Mouse (Mus musculus) forebrain, embryonic 16.5 days (tissue): ENCODE data around the gene Gpc5. TPM values are rescaled to one million over a fixed set of nuclear protein-coding genes. Genes with fewer than 3 reads are reported as not detected.

Experiments
- ATAC-seq: fragments of 200-750 bp; cut with Nextera tagmentation; 2 replicates; pipeline ENCODE4 v1.8.0; 2017; ENCODE audit warnings: mild to moderate bottlenecking, moderate library complexity
- H3K27ac ChIP-seq: fragments of 300-500 bp; sonication (generic); 2 replicates; pipeline ENCODE4 v1.5.1; 2014; ENCODE audit warnings: low read length, control low read depth
- H3K27me3 ChIP-seq: fragments of 300-500 bp; sonication (generic); replicated peaks from 2 replicates; pipeline ENCODE4 v1.6.1; 2014; ENCODE audit warnings: low read length; ENCODE audit not compliant: control insufficient read depth, insufficient read depth
- H3K36me3 ChIP-seq: fragments of 300-500 bp; sonication (generic); 2 replicates; pipeline ENCODE4 v1.6.1; 2014; ENCODE audit not compliant: control insufficient read depth, insufficient read depth
- H3K4me1 ChIP-seq: fragments of 300-500 bp; sonication (generic); replicated peaks from 2 replicates; pipeline ENCODE4 v1.6.1; 2014; ENCODE audit warnings: low read length; ENCODE audit not compliant: control insufficient read depth, insufficient read depth
- H3K4me2 ChIP-seq: fragments of 300-500 bp; sonication (generic); 2 replicates; pipeline ENCODE4 v1.6.1; 2014; ENCODE audit warnings: mild to moderate bottlenecking, low read length, control low read depth
- H3K4me3 ChIP-seq: fragments of 300-500 bp; sonication (generic); replicated peaks from 2 replicates; pipeline ENCODE4 v1.5.1; 2014; ENCODE audit warnings: mild to moderate bottlenecking, low read length, control low read depth
- H3K9ac ChIP-seq: fragments of 300-500 bp; sonication (generic); replicated peaks from 2 replicates; pipeline ENCODE4 v1.6.1; 2014; ENCODE audit warnings: low read depth, low read length, control low read depth
- H3K9me3 ChIP-seq: fragments of 300-500 bp; sonication (generic); 2 replicates; pipeline ENCODE4 v1.6.1; 2016; ENCODE audit warnings: low read length; ENCODE audit not compliant: control insufficient read depth
- WGBS: fragments of 180-500 bp; shearing (Covaris S2); extraction: QIAGEN DNeasy Blood & Tissue Kit; methylation state at CpG from one replicate; pipeline ENCODE4 v1.1.7; 2014; 5-methylcytosine and 5-hydroxymethylcytosine counted together
- microRNA counts: library from miRNA; unstranded; fragments of <30 nt; microRNA quantifications from one replicate; lab custom pipeline; 2016
- microRNA-seq: library from miRNA; unstranded; fragments of <30 nt; microRNA quantifications from one replicate; pipeline ENCODE4, GENCODE M21; 2017
- polyA plus RNA-seq: library from polyadenylated mRNA; unstranded; fragments of >200 nt; fragmentation: Nextera tagmentation; extraction: Ambion mirVana; gene quantifications from 2 replicates; pipeline ENCODE4 v1.2.1, GENCODE M21; 2015

Gpc5 gene
- polyA plus RNA-seq, 1 experiment from 2014 or later: 3.1 TPM

GRCm38 (mm10) chr14:116494285-116494850, 1402.4 kb downstream of the Gpc5 start:
- Histone ChIP-seq H3K4me2 (no peak overlapping the region), H3K4me3 (no peak overlapping the region), H3K36me3 (no peaks in the 10 kb centered on the region), H3K9ac (no peak overlapping the region), H3K27ac (no peak overlapping the region), H3K4me1 (0 out of 2 replicates have a peak, but pooled peaks cover 3% of the 10 kb centered on the region), H3K27me3 (no peaks in the 10 kb centered on the region), H3K9me3 (no peaks in the 10 kb centered on the region)
- WGBS: 43% methylated on average over 1 of the region's 1 CpGs
- no peak for ATAC-seq

- H3K4me3 ChIP-seq: no peak overlapping the region
- no peak overlapping the region for H3K4me2 ChIP-seq
- 57% methylated on average over 3 of the region's 3 CpGs for WGBS
- H3K27me3 ChIP-seq: no peaks in the 10 kb centered on the region
- H3K36me3 ChIP-seq: no peaks in the 10 kb centered on the region
- ATAC-seq: peak; percentile 55; the same call in 1 of the 2 replicates
- no peak overlapping the region for H3K9ac ChIP-seq
- H3K27ac ChIP-seq: no peak overlapping the region
- no peaks in the 10 kb centered on the region for H3K9me3 ChIP-seq
- no peaks in the 10 kb centered on the region for H3K4me1 ChIP-seq
Measured at GRCm38 (mm10) chr14:116538216-116538615, 1446.2 kb downstream of the Gpc5 start.

- peak; percentile 62 for ATAC-seq
- H3K9ac ChIP-seq: no peak overlapping the region
- H3K4me2 ChIP-seq: no peak overlapping the region
- no peaks in the 10 kb centered on the region for H3K9me3 ChIP-seq
- H3K27me3 ChIP-seq: no peaks in the 10 kb centered on the region
- no peak overlapping the region for H3K27ac ChIP-seq
- no peak overlapping the region for H3K4me3 ChIP-seq
- no peaks in the 10 kb centered on the region for H3K4me1 ChIP-seq
- no peaks in the 10 kb centered on the region for H3K36me3 ChIP-seq
Measured at GRCm38 (mm10) chr14:116543746-116544145, 1451.7 kb downstream of the Gpc5 start.

- no peak overlapping the region for H3K27ac ChIP-seq
- H3K9ac ChIP-seq: no peak overlapping the region
- H3K9me3 ChIP-seq: no peaks in the 10 kb centered on the region
- H3K36me3 ChIP-seq: no peaks in the 10 kb centered on the region
- H3K4me2 ChIP-seq: no peak overlapping the region
- no peaks in the 10 kb centered on the region for H3K4me1 ChIP-seq
- H3K4me3 ChIP-seq: no peak overlapping the region
- H3K27me3 ChIP-seq: no peaks in the 10 kb centered on the region
- no peak for ATAC-seq
- 84% methylated on average over 5 of the region's 5 CpGs for WGBS
Measured at GRCm38 (mm10) chr14:116551401-116551800, 1459.4 kb downstream of the Gpc5 start.

- Histone ChIP-seq H3K9me3 (no peaks in the 10 kb centered on the region), H3K36me3 (no peaks in the 10 kb centered on the region), H3K4me3 (no peak overlapping the region), H3K4me2 (no peak overlapping the region; the same call in 1 of the 2 replicates), H3K9ac (no peak overlapping the region), H3K27ac (no peak overlapping the region), H3K27me3 (no peaks in the 10 kb centered on the region), H3K4me1 (no peaks in the 10 kb centered on the region)
- ATAC-seq: peak; percentile 55; the same call in 1 of the 2 replicates
- 15% methylated on average over 7 of the region's 7 CpGs for WGBS
Measured at GRCm38 (mm10) chr14:116553316-116553715, 1461.3 kb downstream of the Gpc5 start.

GRCm38 (mm10) chr14:116558141-116558800, 1466.3 kb downstream of the Gpc5 start:
- Histone ChIP-seq H3K4me3 (no peak overlapping the region), H3K27me3 (no peaks in the 10 kb centered on the region), H3K36me3 (no peaks in the 10 kb centered on the region), H3K9ac (no peak overlapping the region), H3K9me3 (no peaks in the 10 kb centered on the region), H3K4me2 (no peak overlapping the region), H3K27ac (no peak overlapping the region), H3K4me1 (no peaks in the 10 kb centered on the region)
- 84% methylated on average over 9 of the region's 9 CpGs for WGBS
- ATAC-seq: no peak

GRCm38 (mm10) chr14:116559990-116560389, 1468.0 kb downstream of the Gpc5 start:
- Histone ChIP-seq H3K27me3 (no peaks in the 10 kb centered on the region), H3K27ac (no peak overlapping the region), H3K4me1 (no peaks in the 10 kb centered on the region), H3K9me3 (no peaks in the 10 kb centered on the region), H3K9ac (no peak overlapping the region), H3K4me3 (no peak overlapping the region), H3K4me2 (no peak overlapping the region), H3K36me3 (no peaks in the 10 kb centered on the region)
- 20% methylated on average over 1 of the region's 1 CpGs for WGBS
- ATAC-seq: peak; percentile 61

MicroRNAs within 50 kb of the gene (microRNA counts, 519-probe panel; counts per million panel counts)
- microRNA mmu-miR-18a (lab: Ali Mortazavi, UCI): 2,327 counts per million, percentile 52 among the panel's probes with 10 or more counts
- 4,341 counts per million, percentile 96 among the panel's probes with 10 or more counts for microRNA mmu-miR-19a (lab: Ali Mortazavi, UCI)
- 3,887 counts per million, percentile 92 among the panel's probes with 10 or more counts for microRNA mmu-miR-19b (lab: Ali Mortazavi, UCI)
- microRNA mmu-miR-20a+mmu-miR-20b (lab: Ali Mortazavi, UCI): 4,710 counts per million, percentile 99 among the panel's probes with 10 or more counts
- microRNA mmu-miR-92a (lab: Ali Mortazavi, UCI): 1,149 counts per million, percentile 9 among the panel's probes with 10 or more counts

Small RNAs within 50 kb of the gene (microRNA-seq; reads per million reads assigned to microRNA genes)
- gene Mir17: 29,202 reads per million, percentile 99 among the genes with 10 or more reads in this experiment
- 3,960 reads per million, percentile 90 among the genes with 10 or more reads in this experiment for gene Mir18
- 54.7 reads per million, percentile 46 among the genes with 10 or more reads in this experiment for gene Mir19a
- gene Mir19b-1: 12.9 reads per million, percentile 32 among the genes with 10 or more reads in this experiment
- gene Mir20a: 10,913 reads per million, percentile 96 among the genes with 10 or more reads in this experiment
- gene Mir92-1: 2,251 reads per million, percentile 84 among the genes with 10 or more reads in this experiment
